7 mouse cellular contexts compared by ENCODE assay signal in the genomic region with DNA sequence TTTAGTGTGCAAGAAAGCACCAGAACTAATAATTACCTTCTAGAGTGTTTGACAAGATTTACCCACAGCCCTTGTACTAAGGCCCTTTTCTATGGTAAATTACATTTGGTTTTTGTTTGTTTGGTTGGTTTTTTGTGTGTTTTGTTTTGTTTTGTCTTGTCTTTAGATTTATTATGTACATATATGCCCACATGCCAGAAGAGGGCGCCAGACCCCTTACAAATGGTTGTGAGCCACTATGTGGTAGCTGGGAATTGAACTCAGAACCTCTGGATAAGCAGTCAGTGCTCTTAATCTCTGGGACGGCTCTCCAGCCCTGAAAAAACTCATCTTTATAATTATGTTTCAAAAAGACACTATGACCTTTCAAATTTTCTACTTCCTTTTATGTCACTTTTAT. TPM values are rescaled to one million over a fixed set of nuclear protein-coding genes. Genes with fewer than 3 reads are reported as not detected.
DNase-seq lines count a peak whose midpoint lies in the region; ATAC-seq lines count a peak whose summit lies in the region.

No protein-coding gene starts in this region.

- ATAC-seq in kidney, embryonic 14.5 days (ENCODE audit: low FRiP score, low TSS enrichment): no peak

- peak; percentile 52 for DNase-seq in kidney, adult 18-20 months
- peak; percentile 65 to 68 for DNase-seq in B cell, adult 2 months
- DNase-seq in Muller cell, postnatal 12 days (ENCODE audit: inconsistent ontology term): peak; percentile 8
- DNase-seq in cerebellum, postnatal 36 days: peak; percentile 23 to 38
- DNase-seq in lung, adult 18-20 months: peak; percentile 19 to 37
- DNase-seq in thymus, postnatal 36 days: peak; percentile 36 to 50

- no peak overlapping the region for H3K4me3 ChIP-seq in kidney, embryonic 14.5 days (ENCODE audit: low read length)

- H3K27ac ChIP-seq in kidney, embryonic 14.5 days (ENCODE audit: low read depth, low read length): no peak overlapping the region

- H3K36me3 ChIP-seq in kidney, embryonic 14.5 days (ENCODE audit: control insufficient read depth, insufficient read depth, low read length): no peaks in the 10 kb centered on the region

- no peaks in the 10 kb centered on the region for H3K4me1 ChIP-seq in kidney, embryonic 14.5 days (ENCODE audit: control insufficient read depth, insufficient read depth, low read length)

- H3K9me3 ChIP-seq in kidney, embryonic 14.5 days (ENCODE audit: control insufficient read depth, low read length): no peaks in the 10 kb centered on the region

- no peak overlapping the region for H3K9ac ChIP-seq in kidney, embryonic 14.5 days (ENCODE audit: low read depth, low read length)

- no peaks in the 10 kb centered on the region for H3K27me3 ChIP-seq in kidney, embryonic 14.5 days (ENCODE audit: control insufficient read depth, insufficient read depth, low read length)

- no peak overlapping the region for H3K4me2 ChIP-seq in kidney, embryonic 14.5 days (replicated peaks; ENCODE audit: low read depth, low read length)

- WGBS in kidney, embryonic 14.5 days: 28% methylated on average over 2 of the region's 2 CpGs

RNA-seq across cellular contexts. Expression of a gene that starts 37.9 kb away (rescaled TPM):
- polyA plus RNA-seq in kidney, embryonic 14.5 days (2014; fragmentation: Nextera tagmentation; extraction: Ambion mirVana): 0.33 and 0.51 TPM in 2 replicates

Comparison
In these comparisons a context has a peak if more than half of its experiments do, and no peak if none do; other contexts are left out.
1. DNase-seq: peak in every context shown above with its lines; median percentile 66 in B cell, adult 2 months; 52 in kidney, adult 18-20 months; 43 in thymus, postnatal 36 days; 30 in cerebellum, postnatal 36 days; 28 in lung, adult 18-20 months; 8 in Muller cell, postnatal 12 days.